Mouse (Mus musculus): ENCODE data around the gene Atxn7l3.

- TF ChIP-seq CTCF (IDR thresholded peaks at IDR 0.05; ENCODE audit: insufficient read depth, low read length), result no peak
- no peak for TF ChIP-seq POLR2A (IDR thresholded peaks at IDR 0.05; ENCODE audit: borderline replicate concordance, extremely low read depth, low read depth, low read length)
Measured at GRCm38 (mm10) chr11:102276411-102276915, 20.0 kb downstream of the Atxn7l3 start.

Measured in lung, adult 2 months (tissue).